Comparison of ENCODE assay signal across 8 mouse cellular contexts in the genomic region with DNA sequence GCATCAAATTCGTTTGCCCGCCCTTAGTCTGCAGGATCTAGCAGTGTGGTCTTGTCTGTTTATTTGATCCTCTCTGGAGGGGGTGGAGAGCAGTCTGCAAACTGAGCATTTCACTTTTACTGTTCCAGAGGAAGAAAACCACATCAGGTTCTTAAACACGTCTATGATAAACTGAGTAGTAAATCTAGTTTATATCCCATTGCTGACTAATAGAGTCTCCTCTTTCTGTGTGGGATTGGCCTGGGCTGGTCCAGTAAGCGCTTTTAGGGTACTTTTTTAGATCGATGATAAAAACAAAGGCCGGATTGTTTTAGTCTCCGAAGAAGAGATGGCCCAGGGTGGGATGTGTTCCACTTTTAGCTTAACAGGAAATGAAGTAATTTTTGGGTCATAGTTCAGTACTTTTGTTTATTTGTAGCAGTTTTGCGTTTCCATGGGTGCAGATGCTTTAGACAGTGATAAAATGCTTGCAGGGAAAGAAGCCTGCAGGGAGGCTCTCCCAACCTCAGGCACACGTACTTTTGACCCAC.
DNase-seq lines count a peak whose midpoint lies in the region; ATAC-seq and TF ChIP-seq lines count a peak whose summit lies in the region.

No protein-coding gene starts in this region.

- no peaks in the 10 kb centered on the region for H3K9me3 ChIP-seq in heart, embryonic 11.5 days (replicated peaks; ENCODE audit: control insufficient read depth, low read length)

- H3K27me3 ChIP-seq in heart, embryonic 11.5 days (ENCODE audit: control insufficient read depth, insufficient read depth, low read length) = no peaks in the 10 kb centered on the region

- WGBS in heart, embryonic 11.5 days (ENCODE audit: insufficient replicate concordance) = 19% methylated on average over 9 of the region's 9 CpGs

- peak overlapping the region; percentile 50 for H3K4me3 ChIP-seq in gastrocnemius, adult 2 months
- no peak overlapping the region for H3K4me3 ChIP-seq in heart, embryonic 11.5 days (ENCODE audit: low read depth, low read length)

- intact Hi-C loops in gastrocnemius, adult 2 months (cut with DNase I) = loop anchor here (10.0 kb wide), 1 partner anchor 140 kb away; no protein-coding TSS in a partner anchor

- H3K9ac ChIP-seq in heart, embryonic 11.5 days (ENCODE audit: low read depth, low read length) = no peak overlapping the region

- no peaks in the 10 kb centered on the region for H3K36me3 ChIP-seq in heart, embryonic 11.5 days (ENCODE audit: control insufficient read depth, insufficient read depth, low read length)

- peak; percentile 30 for DNase-seq in gastrocnemius, adult 2 months
- DNase-seq in gastrocnemius, postnatal 10 days = no peak
- DNase-seq in Muller cell, postnatal 12 days (ENCODE audit: inconsistent ontology term) = peak; percentile 47
- DNase-seq in kidney, postnatal 14 days = peak; percentile 53
- DNase-seq in skeletal muscle tissue, adult 2 months (ENCODE audit: low read depth, low spot score) = peak; percentile 74
- DNase-seq in layer of hippocampus, postnatal 25 days (ENCODE audit: extremely low spot score in 1 of 2, low spot score in 1 of 2) = no peak
- no peak for DNase-seq in left cerebral cortex, adult 8-10 months (ENCODE audit: low spot score in 2 of 2)

- peak overlapping the region; percentile 84 for H3K27ac ChIP-seq in gastrocnemius, adult 2 months
- peak overlapping the region; percentile 89 for H3K27ac ChIP-seq in heart, embryonic 11.5 days (ENCODE audit: low read depth, low read length)

- TF ChIP-seq CTCF in gastrocnemius, adult 2 months (IDR thresholded peaks at IDR 0.05) = no peak

- peaks cover 29% of the 10 kb centered on the region for H3K4me1 ChIP-seq in heart, embryonic 11.5 days (ENCODE audit: control insufficient read depth, insufficient read depth, low read length)

- no peak for ATAC-seq in heart, embryonic 11.5 days (replicated peaks; ENCODE audit: insufficient number of reproducible peaks, low FRiP score, low TSS enrichment)

- H3K4me2 ChIP-seq in heart, embryonic 11.5 days = peak overlapping the region; percentile 40

Comparison
In these comparisons a context has a peak if more than half of its experiments do, and no peak if none do; other contexts are left out.
1. DNase-seq: peak in gastrocnemius, adult 2 months (single experiment), Muller cell, postnatal 12 days (single experiment), kidney, postnatal 14 days (single experiment) and skeletal muscle tissue, adult 2 months (single experiment); none in gastrocnemius, postnatal 10 days (single experiment), layer of hippocampus, postnatal 25 days (0 of 2) and left cerebral cortex, adult 8-10 months (0 of 2).